Mouse (Mus musculus) ES-E14 (cell line): ENCODE data around the gene Dlg2.

Source experiments
- HCFC1 ChIP-seq: IDR thresholded peaks from 2 replicates; pipeline ENCODE4 v1.6.1; 2012; ENCODE audit warnings: low read length, inconsistent platforms, borderline replicate concordance; ENCODE audit not compliant: insufficient read depth
- MAFK ChIP-seq: IDR thresholded peaks from 2 replicates; pipeline ENCODE4 v1.6.1; 2014; ENCODE audit warnings: mild to moderate bottlenecking, low read depth, low read length, inconsistent platforms; ENCODE audit not compliant: insufficient read depth
- ZC3H11A ChIP-seq: IDR thresholded peaks from 2 replicates; pipeline ENCODE4 v1.6.1; 2012; ENCODE audit warnings: low read depth, mild to moderate bottlenecking, inconsistent platforms, low read length, borderline replicate concordance

DNA sequence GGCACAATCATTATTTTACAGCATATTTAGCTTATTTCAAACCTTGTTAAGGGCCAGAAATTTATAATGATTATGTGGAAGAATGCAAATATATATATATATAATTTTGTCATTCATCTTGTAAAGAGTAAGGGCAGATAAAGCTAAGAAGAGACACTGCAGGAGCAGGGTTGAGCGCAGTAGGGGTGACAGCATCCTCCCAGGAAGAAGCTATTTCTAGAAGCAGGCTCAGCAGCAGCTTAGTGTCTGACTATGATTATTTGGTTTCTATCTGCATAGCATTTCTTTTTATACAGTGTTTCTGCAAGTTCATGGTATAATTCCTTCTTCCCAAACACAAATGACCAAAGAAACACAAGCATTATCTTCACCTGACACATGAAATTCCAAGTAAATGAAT lies 1479.1 kb downstream of the Dlg2 start:
- TF ChIP-seq MAFK (no peak), HCFC1 (no peak), ZC3H11A (no peak)
